ENCODE assay signal across 8 mouse cellular contexts in genomic region chr4:119107867-119108266, GRCm38 (mm10). TPM values are rescaled to one million over a fixed set of nuclear protein-coding genes. Genes with fewer than 3 reads are reported as not detected.
DNase-seq lines count a peak whose midpoint lies in the region; ATAC-seq and TF ChIP-seq lines count a peak whose summit lies in the region.

No protein-coding gene starts in this region.

- no peak for TF ChIP-seq POLR2A in heart, adult 2 months (IDR thresholded peaks at IDR 0.05; ENCODE audit: insufficient read depth, low read depth, low read length)
- no peak for TF ChIP-seq POLR2A in thymus, adult 2 months (IDR thresholded peaks at IDR 0.05; ENCODE audit: control insufficient read depth, extremely low read depth, insufficient read depth, low read length, poor library complexity)

- no peak for ATAC-seq in heart, embryonic 16.5 days (replicated peaks; ENCODE audit: extremely low read depth, insufficient read depth, low FRiP score)
- no peak for ATAC-seq in hindbrain, postnatal 0 days
- no peak for ATAC-seq in midbrain, embryonic 15.5 days (replicated peaks)

- H3K36me3 ChIP-seq in heart, embryonic 16.5 days (ENCODE audit: control insufficient read depth, insufficient read depth): no peaks in the 10 kb centered on the region
- no peaks in the 10 kb centered on the region for H3K36me3 ChIP-seq in heart, adult 2 months (ENCODE audit: control insufficient read depth, insufficient read depth, low read length)
- peaks cover 23% of the 10 kb centered on the region for H3K36me3 ChIP-seq in embryonic facial prominence, embryonic 10.5 days (replicated peaks)
- no peaks in the 10 kb centered on the region for H3K36me3 ChIP-seq in hindbrain, postnatal 0 days (ENCODE audit: insufficient read depth, low read length)
- H3K36me3 ChIP-seq in midbrain, embryonic 15.5 days (replicated peaks): no peaks in the 10 kb centered on the region
- no peaks in the 10 kb centered on the region for H3K36me3 ChIP-seq in thymus, adult 2 months (ENCODE audit: control insufficient read depth, insufficient read depth, low read length)

- intact Hi-C loops in heart, adult 2 months (cut with DNase I): no loop called here

- peak overlapping the region; percentile 40; the same call in 1 of the 2 replicates for H3K9ac ChIP-seq in heart, embryonic 16.5 days (ENCODE audit: low read length)
- no peak overlapping the region for H3K9ac ChIP-seq in heart, adult 2 months (ENCODE audit: low read depth, low read length)
- no peak overlapping the region for H3K9ac ChIP-seq in hindbrain, postnatal 0 days (replicated peaks; ENCODE audit: low read length)
- no peak overlapping the region for H3K9ac ChIP-seq in midbrain, embryonic 15.5 days

- no peak for DNase-seq in heart, adult 2 months
- no peak for DNase-seq in embryonic facial prominence, embryonic 10.5 days (ENCODE audit: low spot score)
- DNase-seq in hindbrain, postnatal 0 days (ENCODE audit: low spot score): no peak
- no peak for DNase-seq in thymus, adult 2 months
- no peak for DNase-seq in urinary bladder, postnatal 14 days (ENCODE audit: low spot score)
- no peak for DNase-seq in urinary bladder, postnatal 4 days (ENCODE audit: low spot score in 2 of 2)

- H3K4me1 ChIP-seq in heart, embryonic 16.5 days (ENCODE audit: control insufficient read depth, insufficient read depth, low read length): peaks cover 45% of the 10 kb centered on the region
- H3K4me1 ChIP-seq in heart, adult 2 months (ENCODE audit: control insufficient read depth, insufficient read depth, low read length): no peaks in the 10 kb centered on the region
- H3K4me1 ChIP-seq in embryonic facial prominence, embryonic 10.5 days: peaks cover 72% of the 10 kb centered on the region
- peaks cover 5% of the 10 kb centered on the region; the same call in 1 of the 2 replicates for H3K4me1 ChIP-seq in hindbrain, postnatal 0 days (ENCODE audit: insufficient read depth, low read length)
- peaks cover 35% of the 10 kb centered on the region for H3K4me1 ChIP-seq in midbrain, embryonic 15.5 days
- H3K4me1 ChIP-seq in thymus, adult 2 months (replicated peaks; ENCODE audit: control insufficient read depth, insufficient read depth, low read length): peaks cover 25% of the 10 kb centered on the region

- H3K9me3 ChIP-seq in heart, embryonic 16.5 days (replicated peaks; ENCODE audit: control insufficient read depth, low read length): no peaks in the 10 kb centered on the region
- no peaks in the 10 kb centered on the region for H3K9me3 ChIP-seq in embryonic facial prominence, embryonic 10.5 days
- no peaks in the 10 kb centered on the region for H3K9me3 ChIP-seq in hindbrain, postnatal 0 days (ENCODE audit: low read length)
- no peaks in the 10 kb centered on the region for H3K9me3 ChIP-seq in midbrain, embryonic 15.5 days

- TF ChIP-seq CTCF in heart, adult 2 months (IDR thresholded peaks at IDR 0.05): no peak
- TF ChIP-seq CTCF in hindbrain, postnatal 0 days (IDR thresholded peaks at IDR 0.05; ENCODE audit: low read depth): no peak
- no peak for TF ChIP-seq CTCF in thymus, adult 2 months (IDR thresholded peaks at IDR 0.05; ENCODE audit: borderline replicate concordance, control insufficient read depth, extremely low read depth, insufficient read depth, low read length, poor library complexity)

- H3K79me2 ChIP-seq in heart, adult 2 months (replicated peaks; ENCODE audit: control insufficient read depth, insufficient read depth, low read length): no peaks in the 10 kb centered on the region

- H3K4me2 ChIP-seq in heart, embryonic 16.5 days (ENCODE audit: low read depth, low read length): peak overlapping the region; percentile 84
- peak overlapping the region; percentile 82 for H3K4me2 ChIP-seq in hindbrain, postnatal 0 days (ENCODE audit: low read depth, low read length)
- H3K4me2 ChIP-seq in midbrain, embryonic 15.5 days: peak overlapping the region; percentile 71

- TF ChIP-seq EP300 in heart, adult 2 months (IDR thresholded peaks at IDR 0.05; ENCODE audit: insufficient read depth, low read depth, low read length): no peak

- WGBS in heart, embryonic 16.5 days: 81% methylated on average over 2 of the region's 2 CpGs
- WGBS in heart, adult 2 months: 85% methylated on average over 2 of the region's 2 CpGs
- WGBS in embryonic facial prominence, embryonic 10.5 days: 80% methylated on average over 2 of the region's 2 CpGs
- WGBS in hindbrain, postnatal 0 days: 56% methylated on average over 2 of the region's 2 CpGs
- 74% methylated on average over 2 of the region's 2 CpGs for WGBS in midbrain, embryonic 15.5 days
- WGBS in thymus, adult 2 months: 93% methylated on average over 2 of the region's 2 CpGs

- H3K4me3 ChIP-seq in heart, embryonic 16.5 days (ENCODE audit: low read length): peak overlapping the region; percentile 73
- H3K4me3 ChIP-seq in heart, adult 2 months: no peak overlapping the region
- H3K4me3 ChIP-seq in embryonic facial prominence, embryonic 10.5 days: peak overlapping the region; percentile 72
- H3K4me3 ChIP-seq in hindbrain, postnatal 0 days (ENCODE audit: low read length): peak overlapping the region; percentile 48; the same call in 1 of the 2 replicates
- H3K4me3 ChIP-seq in midbrain, embryonic 15.5 days: peak overlapping the region; percentile 57
- no peak overlapping the region for H3K4me3 ChIP-seq in thymus, adult 2 months (ENCODE audit: control insufficient read depth, insufficient read depth, low read length)

- H3K27me3 ChIP-seq in heart, embryonic 16.5 days (ENCODE audit: control insufficient read depth, insufficient read depth, low read length): no peaks in the 10 kb centered on the region
- no peaks in the 10 kb centered on the region for H3K27me3 ChIP-seq in heart, adult 2 months (ENCODE audit: control insufficient read depth, insufficient read depth, low read length)
- H3K27me3 ChIP-seq in embryonic facial prominence, embryonic 10.5 days (replicated peaks; ENCODE audit: low read depth, poor library complexity, severe bottlenecking): no peaks in the 10 kb centered on the region
- no peaks in the 10 kb centered on the region for H3K27me3 ChIP-seq in hindbrain, postnatal 0 days (ENCODE audit: insufficient read depth, low read length)
- H3K27me3 ChIP-seq in midbrain, embryonic 15.5 days (replicated peaks): no peaks in the 10 kb centered on the region
- no peaks in the 10 kb centered on the region for H3K27me3 ChIP-seq in thymus, adult 2 months (ENCODE audit: control insufficient read depth, insufficient read depth, low read length)

- H3K27ac ChIP-seq in heart, embryonic 16.5 days (ENCODE audit: low read length): peak overlapping the region; percentile 99; the same call in 1 of the 2 replicates
- H3K27ac ChIP-seq in heart, adult 2 months: no peak overlapping the region
- peak overlapping the region; percentile 95 for H3K27ac ChIP-seq in embryonic facial prominence, embryonic 10.5 days (replicated peaks)
- H3K27ac ChIP-seq in hindbrain, postnatal 0 days: no peak overlapping the region
- H3K27ac ChIP-seq in midbrain, embryonic 15.5 days: peak overlapping the region; percentile 83; the same call in 1 of the 2 replicates
- H3K27ac ChIP-seq in thymus, adult 2 months (ENCODE audit: control insufficient read depth, insufficient read depth, low read length): no peak overlapping the region

RNA-seq across cellular contexts. Expression of gene Slc2a1, which starts 0.6 kb away (rescaled TPM):
- polyA plus RNA-seq in heart, embryonic 16.5 days (2015; fragmentation: Nextera tagmentation; extraction: Ambion mirVana): 129 and 136 TPM in 2 replicates
- 10 to 100 TPM in 1 of 2 experiments, 1 to 10 TPM in 1; 8.9 to 18.9 TPM for total RNA-seq in heart, adult 2 months (2021)
- 16.6 and 18.1 TPM in 2 replicates for polyA plus RNA-seq in heart, adult 2 months (2012; rRNA removed)
- polyA plus RNA-seq in embryonic facial prominence, embryonic 10.5 days (2016; fragmentation: Nextera tagmentation; extraction: Ambion mirVana): 140 and 166 TPM in 2 replicates
- total RNA-seq in hindbrain, postnatal 0 days (2014; rRNA removed): 119 and 120 TPM in 2 replicates
- polyA plus RNA-seq in hindbrain, postnatal 0 days (2015; fragmentation: Nextera tagmentation; extraction: Ambion mirVana): 48.8 and 50.6 TPM in 2 replicates
- polyA plus RNA-seq in midbrain, embryonic 15.5 days (2015; fragmentation: Nextera tagmentation; extraction: Ambion mirVana): 96.1 and 97.6 TPM in 2 replicates
- 42.2 and 42.5 TPM in 2 replicates for polyA plus RNA-seq in thymus, adult 2 months (2012; rRNA removed)

Comparison
In these comparisons a context has a peak if more than half of its experiments do, and no peak if none do; other contexts are left out.
1. H3K27ac ChIP-seq: peak in heart, embryonic 16.5 days (single experiment), embryonic facial prominence, embryonic 10.5 days (single experiment) and midbrain, embryonic 15.5 days (single experiment); none in heart, adult 2 months (single experiment), hindbrain, postnatal 0 days (single experiment) and thymus, adult 2 months (single experiment).
2. H3K4me3 ChIP-seq: peak in heart, embryonic 16.5 days (single experiment), embryonic facial prominence, embryonic 10.5 days (single experiment), hindbrain, postnatal 0 days (single experiment) and midbrain, embryonic 15.5 days (single experiment); none in heart, adult 2 months (single experiment) and thymus, adult 2 months (single experiment).
3. Peak in every context shown above with its lines, with median percentiles within 50 percentile points of each other: H3K4me2 ChIP-seq.